8 mouse cellular contexts compared by ENCODE assay signal in genomic region chr15:79148533-79148932, GRCm38 (mm10). TPM values are rescaled to one million over a fixed set of nuclear protein-coding genes. Genes with fewer than 3 reads are reported as not detected.
DNase-seq lines count a peak whose midpoint lies in the region; ATAC-seq lines count a peak whose summit lies in the region.

No protein-coding gene starts in this region.

- H3K27ac ChIP-seq in embryonic facial prominence, embryonic 10.5 days (replicated peaks), result no peak overlapping the region
- no peak overlapping the region for H3K27ac ChIP-seq in limb, embryonic 13.5 days

- ATAC-seq in limb, embryonic 13.5 days (ENCODE audit: low FRiP score, low read depth), result 0 out of 2 replicates have a peak, but pooled peaks have one; percentile 62
- ATAC-seq in monocyte, adult 5-6 weeks (replicated peaks; ENCODE audit: insufficient number of reproducible peaks, low FRiP score, low TSS enrichment, poor library complexity, severe bottlenecking), result peak; percentile 72

- no peaks in the 10 kb centered on the region for H3K27me3 ChIP-seq in embryonic facial prominence, embryonic 10.5 days (replicated peaks; ENCODE audit: low read depth, poor library complexity, severe bottlenecking)
- no peaks in the 10 kb centered on the region for H3K27me3 ChIP-seq in limb, embryonic 13.5 days

- WGBS in embryonic facial prominence, embryonic 10.5 days, result 55% methylated on average over 7 of the region's 7 CpGs
- 48% methylated on average over 7 of the region's 7 CpGs for WGBS in limb, embryonic 13.5 days

- H3K9me3 ChIP-seq in embryonic facial prominence, embryonic 10.5 days, result no peaks in the 10 kb centered on the region
- no peaks in the 10 kb centered on the region for H3K9me3 ChIP-seq in limb, embryonic 13.5 days

- H3K9ac ChIP-seq in limb, embryonic 13.5 days, result no peak overlapping the region

- peaks cover 95% of the 10 kb centered on the region for H3K36me3 ChIP-seq in embryonic facial prominence, embryonic 10.5 days (replicated peaks)
- peaks cover 92% of the 10 kb centered on the region for H3K36me3 ChIP-seq in limb, embryonic 13.5 days

- H3K4me3 ChIP-seq in embryonic facial prominence, embryonic 10.5 days, result no peak overlapping the region
- no peak overlapping the region for H3K4me3 ChIP-seq in limb, embryonic 13.5 days

- peak; percentile 58 for DNase-seq in 3134 (ENCODE audit: extremely low read depth, insufficient read length, low spot score)
- DNase-seq in adrenal gland, postnatal 14 days, result peak; percentile 92
- DNase-seq in embryonic facial prominence, embryonic 10.5 days (ENCODE audit: low spot score), result peak; percentile 88
- DNase-seq in heart, adult 18-20 months, result peak; percentile 77 to 93
- peak; percentile 69 to 84 for DNase-seq in kidney, adult 8-10 months
- DNase-seq in spleen, postnatal 36 days (ENCODE audit: low spot score in 2 of 2), result peak; percentile 47 to 49

- no peak overlapping the region for H3K4me2 ChIP-seq in limb, embryonic 13.5 days (replicated peaks)

- H3K4me1 ChIP-seq in embryonic facial prominence, embryonic 10.5 days, result peaks cover 29% of the 10 kb centered on the region
- H3K4me1 ChIP-seq in limb, embryonic 13.5 days, result peaks cover 11% of the 10 kb centered on the region; the same call in 1 of the 2 replicates

RNA-seq across cellular contexts. Expression of gene 1700088E04Rik, which starts 7.5 kb away (rescaled TPM):
- 4.4 and 4.7 TPM in 2 replicates for total RNA-seq in adrenal gland, postnatal 14 days (2021)
- polyA plus RNA-seq in embryonic facial prominence, embryonic 10.5 days (2016; fragmentation: Nextera tagmentation; extraction: Ambion mirVana), result 8.0 and 8.2 TPM in 2 replicates
- total RNA-seq in heart, adult 18-20 months (2021), result 1 to 10 TPM in 1 of 2 experiments, under 1 TPM in 1; 0.89 to 3.4 TPM
- polyA plus RNA-seq in limb, embryonic 13.5 days (2015; fragmentation: Nextera tagmentation; extraction: Ambion mirVana), result 5.6 and 7.5 TPM in 2 replicates
- not detected in 3 replicates for total RNA-seq in monocyte, adult 5-6 weeks (2017)

RNA-seq across cellular contexts. Expression of gene Polr2f, which starts 7.7 kb away (rescaled TPM):
- total RNA-seq in adrenal gland, postnatal 14 days (2021), result 110 and 127 TPM in 2 replicates
- polyA plus RNA-seq in embryonic facial prominence, embryonic 10.5 days (2016; fragmentation: Nextera tagmentation; extraction: Ambion mirVana), result 414 and 440 TPM in 2 replicates
- total RNA-seq in heart, adult 18-20 months (2021), result 100 to 1,000 TPM; 135 TPM
- polyA plus RNA-seq in limb, embryonic 13.5 days (2015; fragmentation: Nextera tagmentation; extraction: Ambion mirVana), result 293 and 294 TPM in 2 replicates
- total RNA-seq in monocyte, adult 5-6 weeks (2017), result 26.5 to 98.4 TPM (median 53.0 TPM) in 3 replicates

RNA-seq across cellular contexts. Expression of gene Sox10, which starts 16.5 kb away (rescaled TPM):
- total RNA-seq in adrenal gland, postnatal 14 days (2021), result 2.3 and 3.3 TPM in 2 replicates
- polyA plus RNA-seq in embryonic facial prominence, embryonic 10.5 days (2016; fragmentation: Nextera tagmentation; extraction: Ambion mirVana), result 11.4 and 12.9 TPM in 2 replicates
- total RNA-seq in heart, adult 18-20 months (2021), result 1 to 10 TPM; 1.4 TPM
- polyA plus RNA-seq in limb, embryonic 13.5 days (2015; fragmentation: Nextera tagmentation; extraction: Ambion mirVana), result 5.9 and 6.3 TPM in 2 replicates
- total RNA-seq in monocyte, adult 5-6 weeks (2017), result not detected in 3 replicates

RNA-seq across cellular contexts. Expression of gene Micall1, which starts 39.8 kb away (rescaled TPM):
- total RNA-seq in adrenal gland, postnatal 14 days (2021), result 34.3 and 41.0 TPM in 2 replicates
- polyA plus RNA-seq in embryonic facial prominence, embryonic 10.5 days (2016; fragmentation: Nextera tagmentation; extraction: Ambion mirVana), result 7.3 and 7.4 TPM in 2 replicates
- total RNA-seq in heart, adult 18-20 months (2021), result 10 to 100 TPM; 38.5 to 44.1 TPM
- polyA plus RNA-seq in limb, embryonic 13.5 days (2015; fragmentation: Nextera tagmentation; extraction: Ambion mirVana), result 8.9 and 10.6 TPM in 2 replicates
- total RNA-seq in monocyte, adult 5-6 weeks (2017), result 12.9 to 26.3 TPM (median 16.2 TPM) in 3 replicates
